Mouse (Mus musculus) heart, embryonic 15.5 days (tissue): Measurements from ENCODE around the gene Bsg. TPM values are rescaled to one million over a fixed set of nuclear protein-coding genes. Genes with fewer than 3 reads are reported as not detected.
A peak's percentile ranks its signal among the peaks of the same experiment; 100 is the strongest.

Source experiments
- ATAC-seq: fragments of 200-750 bp; cut with Nextera tagmentation; replicated peaks from 2 replicates; pipeline ENCODE4 v1.8.0; 2017; ENCODE audit warnings: low read depth, moderate TSS enrichment; ENCODE audit not compliant: insufficient number of reproducible peaks, insufficient read depth, low FRiP score
- H3K27ac ChIP-seq: fragments of 300-500 bp; sonication (generic); 2 replicates; pipeline ENCODE4 v1.5.1; 2015; ENCODE audit warnings: mild to moderate bottlenecking, inconsistent platforms
- H3K27me3 ChIP-seq: fragments of 300-500 bp; sonication (generic); 2 replicates; pipeline ENCODE4 v1.6.1; 2015; ENCODE audit warnings: inconsistent platforms
- H3K36me3 ChIP-seq: fragments of 300-500 bp; sonication (generic); 2 replicates; pipeline ENCODE4 v1.6.1; 2015; ENCODE audit warnings: mild to moderate bottlenecking, inconsistent platforms
- H3K4me1 ChIP-seq: fragments of 300-500 bp; sonication (generic); replicated peaks from 2 replicates; pipeline ENCODE4 v1.6.1; 2015; ENCODE audit warnings: inconsistent platforms
- H3K4me2 ChIP-seq: fragments of 300-500 bp; sonication (generic); 2 replicates; pipeline ENCODE4 v1.6.1; 2015; ENCODE audit warnings: inconsistent platforms, mild to moderate bottlenecking, moderate library complexity
- H3K4me3 ChIP-seq: fragments of 300-500 bp; sonication (generic); 2 replicates; pipeline ENCODE4 v1.5.1; 2015; ENCODE audit warnings: mild to moderate bottlenecking, inconsistent platforms
- H3K9ac ChIP-seq: fragments of 300-500 bp; sonication (generic); 2 replicates; pipeline ENCODE4 v1.6.1; 2015; ENCODE audit warnings: mild to moderate bottlenecking, inconsistent platforms
- H3K9me3 ChIP-seq: fragments of 300-500 bp; sonication (generic); replicated peaks from 2 replicates; pipeline ENCODE4 v1.6.1; 2016; ENCODE audit warnings: inconsistent platforms
- WGBS: fragments of 180-500 bp; shearing (Covaris S2); methylation state at CpG from one replicate; pipeline ENCODE4 v1.1.7; 2015; ENCODE audit warnings: mixed read lengths; 5-methylcytosine and 5-hydroxymethylcytosine counted together
- polyA plus RNA-seq: library from polyadenylated mRNA; unstranded; fragments of >200 nt; fragmentation: Nextera tagmentation; extraction: Ambion mirVana; gene quantifications from 2 replicates; pipeline ENCODE4 v1.2.1, GENCODE M21; 2015

Gene Bsg
- polyA plus RNA-seq, 1 experiment from 2014 or later = 998 TPM

GRCm38 (mm10) chr10:79669576-79670057 lies 34.7 kb upstream of the Bsg start:
- peak; percentile 47 for ATAC-seq
- H3K4me2 ChIP-seq = peak overlapping the region; percentile 73
- H3K9me3 ChIP-seq = no peaks in the 10 kb centered on the region
- peak overlapping the region; percentile 62 for H3K4me3 ChIP-seq
- H3K9ac ChIP-seq = peak overlapping the region; percentile 64
- H3K4me1 ChIP-seq = peaks cover 15% of the 10 kb centered on the region
- no peaks in the 10 kb centered on the region for H3K36me3 ChIP-seq
- under 1% methylated on average over 47 of the region's 47 CpGs for WGBS
- H3K27me3 ChIP-seq = peaks cover 4% of the 10 kb centered on the region; the same call in 1 of the 2 replicates
- peak overlapping the region; percentile 83 for H3K27ac ChIP-seq

GRCm38 (mm10) chr10:79670071-79670888 lies 34.0 kb upstream of the Bsg start:
- H3K36me3 ChIP-seq = no peaks in the 10 kb centered on the region
- H3K9ac ChIP-seq = peak overlapping the region; percentile 64
- 36% methylated on average over 15 of the region's 15 CpGs for whole genome bisulfite sequencing
- peak overlapping the region; percentile 83; the same call in 1 of the 2 replicates for H3K27ac ChIP-seq
- ATAC-seq = no peak
- peaks cover 4% of the 10 kb centered on the region; the same call in 1 of the 2 replicates for H3K27me3 ChIP-seq
- H3K9me3 ChIP-seq = no peaks in the 10 kb centered on the region
- peak overlapping the region; percentile 62 for H3K4me3 ChIP-seq
- H3K4me1 ChIP-seq = peaks cover 15% of the 10 kb centered on the region
- peak overlapping the region; percentile 73 for H3K4me2 ChIP-seq

GRCm38 (mm10) chr10:79671396-79672087 lies 32.7 kb upstream of the Bsg start:
- peaks cover 26% of the 10 kb centered on the region for H3K4me1 ChIP-seq
- no peak overlapping the region for H3K27ac ChIP-seq
- whole genome bisulfite sequencing = 78% methylated on average over 6 of the region's 6 CpGs
- H3K4me3 ChIP-seq = no peak overlapping the region
- H3K27me3 ChIP-seq = no peaks in the 10 kb centered on the region
- H3K4me2 ChIP-seq = no peak overlapping the region
- ATAC-seq = no peak
- no peak overlapping the region for H3K9ac ChIP-seq
- no peaks in the 10 kb centered on the region for H3K36me3 ChIP-seq
- H3K9me3 ChIP-seq = no peaks in the 10 kb centered on the region

GRCm38 (mm10) chr10:79672088-79672455 lies 32.2 kb upstream of the Bsg start:
- no peak overlapping the region for H3K4me3 ChIP-seq
- no peak overlapping the region for H3K4me2 ChIP-seq
- 62% methylated on average over 3 of the region's 3 CpGs for WGBS
- H3K27ac ChIP-seq = no peak overlapping the region
- no peak overlapping the region for H3K9ac ChIP-seq
- H3K36me3 ChIP-seq = no peaks in the 10 kb centered on the region
- H3K9me3 ChIP-seq = no peaks in the 10 kb centered on the region
- no peaks in the 10 kb centered on the region for H3K27me3 ChIP-seq
- peaks cover 27% of the 10 kb centered on the region for H3K4me1 ChIP-seq
- no peak for ATAC-seq

- Histone ChIP-seq H3K4me3 (no peak overlapping the region), H3K4me2 (no peak overlapping the region), H3K27ac (no peak overlapping the region), H3K9ac (no peak overlapping the region), H3K27me3 (no peaks in the 10 kb centered on the region), H3K9me3 (no peaks in the 10 kb centered on the region), H3K36me3 (no peaks in the 10 kb centered on the region), H3K4me1 (peaks cover 27% of the 10 kb centered on the region)
- WGBS = 87% methylated on average over 3 of the region's 3 CpGs
- ATAC-seq = no peak
Measured at GRCm38 (mm10) chr10:79673054-79673453, 31.2 kb upstream of the Bsg start.

GRCm38 (mm10) chr10:79675346-79676035 lies 28.8 kb upstream of the Bsg start:
- 0 out of 2 replicates have a peak, but pooled peaks have one; percentile 5 for ATAC-seq
- 49% methylated on average over 44 of the region's 44 CpGs for WGBS
- H3K4me2 ChIP-seq = no peak overlapping the region

GRCm38 (mm10) chr10:79680606-79681495 lies 23.4 kb upstream of the Bsg start:
- Histone ChIP-seq H3K9ac (peak overlapping the region; percentile 35), H3K4me2 (peak overlapping the region; percentile 65), H3K4me1 (peaks cover 41% of the 10 kb centered on the region), H3K27me3 (no peaks in the 10 kb centered on the region), H3K9me3 (no peaks in the 10 kb centered on the region), H3K27ac (peak overlapping the region; percentile 89), H3K36me3 (peaks cover 13% of the 10 kb centered on the region), H3K4me3 (peak overlapping the region; percentile 87)
- 31% methylated on average over 11 of the region's 11 CpGs for WGBS
- no peak for ATAC-seq

More at GRCm38 (mm10) chr10:79675346-79676035, 28.8 kb upstream of the Bsg start:
- Histone ChIP-seq H3K9ac (no peak overlapping the region), H3K4me3 (no peak overlapping the region), H3K9me3 (no peaks in the 10 kb centered on the region), H3K27me3 (no peaks in the 10 kb centered on the region), H3K4me1 (peaks cover 19% of the 10 kb centered on the region), H3K27ac (no peak overlapping the region), H3K36me3 (no peaks in the 10 kb centered on the region)

- Histone ChIP-seq H3K27me3 (no peaks in the 10 kb centered on the region), H3K9ac (peak within 1 kb of the TSS; percentile 87), H3K9me3 (no peaks in the 10 kb centered on the region), H3K4me3 (peak within 1 kb of the TSS; percentile 87), H3K4me2 (peak within 1 kb of the TSS; percentile 84), H3K36me3 (peaks cover 22% of the 10 kb centered on the region), H3K4me1 (peaks cover 40% of the 10 kb centered on the region), H3K27ac (peak within 1 kb of the TSS; percentile 89)
- ATAC-seq = peak; percentile 92
- WGBS = under 1% methylated on average over 83 of the region's 84 CpGs
Measured at GRCm38 (mm10) chr10:79681591-79682245, 22.6 kb upstream of the Bsg start, which contains the start of gene Cdc34. Cdc34 (plus strand) TSS chr10:79682195.

- H3K36me3 ChIP-seq = peaks cover 29% of the 10 kb centered on the region
- H3K4me2 ChIP-seq = peak overlapping the region; percentile 84
- H3K4me1 ChIP-seq = peaks cover 44% of the 10 kb centered on the region
- WGBS = under 1% methylated on average over 10 of the region's 10 CpGs
- no peak for ATAC-seq
- H3K27me3 ChIP-seq = no peaks in the 10 kb centered on the region
- H3K4me3 ChIP-seq = peak overlapping the region; percentile 87
- peak overlapping the region; percentile 87 for H3K9ac ChIP-seq
- H3K9me3 ChIP-seq = no peaks in the 10 kb centered on the region
- peak overlapping the region; percentile 89 for H3K27ac ChIP-seq
Measured at GRCm38 (mm10) chr10:79682551-79682915, 21.8 kb upstream of the Bsg start.
